Mouse (Mus musculus) ovary, postnatal 14 days (tissue): ENCODE data around the gene Vmn2r25.
"Not testable (repeated sequence)": the region's sequence is repeated elsewhere in the genome, so short reads cannot be mapped to it uniquely, and the experiment has no call there.

ENCODE experiments used
- DNase-seq: peaks from one replicate; pipeline ENCODE4 v3.0.0; 2022; ENCODE audit warnings: low spot score

The Vmn2r25 gene

GRCm38 (mm10) chr6:123853363-123853762 is at the start of gene Vmn2r25:
Vmn2r25 (minus strand) TSS chr6:123853463.
- DNase-seq, result not testable (repeated sequence)

- no peak for DNase-seq
Observed at GRCm38 (mm10) chr6:123819951-123820350, 33.3 kb downstream of the Vmn2r25 start.

DNA sequence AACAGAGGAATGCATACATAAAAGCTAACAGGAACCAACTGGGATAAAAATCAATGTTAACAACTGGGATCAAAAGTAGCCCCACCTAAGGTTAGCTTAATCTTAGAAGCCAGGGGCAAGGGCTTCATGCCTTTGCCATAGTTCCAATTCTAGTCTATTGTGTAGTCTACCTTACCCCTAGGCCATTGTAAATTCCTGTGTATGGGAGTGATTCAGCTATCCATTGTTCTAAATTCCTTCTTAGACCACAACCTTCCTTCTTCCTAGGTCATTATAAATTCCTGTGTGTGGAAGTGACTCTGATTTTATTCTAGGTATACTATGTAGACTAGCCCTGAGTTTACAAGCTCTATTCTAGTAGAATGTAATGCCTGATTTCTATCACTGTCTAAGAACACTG is 43.0 kb downstream of the Vmn2r25 start:
- DNase-seq, result not testable (repeated sequence)

DNA sequence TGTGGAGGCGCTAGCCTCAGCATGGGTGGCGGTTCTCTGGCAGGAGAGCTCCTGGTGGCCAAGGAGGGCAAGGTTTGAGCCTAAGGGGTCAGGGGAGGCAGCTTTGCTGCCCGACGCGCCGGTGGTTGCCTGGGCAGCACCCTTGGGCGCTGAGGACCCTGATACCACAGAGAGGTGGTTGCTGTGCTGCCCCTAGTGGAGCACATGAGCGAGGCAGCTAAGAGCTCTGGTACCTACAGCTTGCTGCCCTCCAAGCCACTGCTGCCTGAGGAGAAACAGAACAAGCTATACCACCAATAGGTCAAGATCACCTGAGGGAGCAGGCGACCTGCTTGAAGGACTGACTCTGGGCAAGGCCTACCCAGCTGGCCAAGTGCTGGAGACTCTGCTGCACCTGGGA is 59.5 kb downstream of the Vmn2r25 start:
- no peak for DNase-seq

DNA sequence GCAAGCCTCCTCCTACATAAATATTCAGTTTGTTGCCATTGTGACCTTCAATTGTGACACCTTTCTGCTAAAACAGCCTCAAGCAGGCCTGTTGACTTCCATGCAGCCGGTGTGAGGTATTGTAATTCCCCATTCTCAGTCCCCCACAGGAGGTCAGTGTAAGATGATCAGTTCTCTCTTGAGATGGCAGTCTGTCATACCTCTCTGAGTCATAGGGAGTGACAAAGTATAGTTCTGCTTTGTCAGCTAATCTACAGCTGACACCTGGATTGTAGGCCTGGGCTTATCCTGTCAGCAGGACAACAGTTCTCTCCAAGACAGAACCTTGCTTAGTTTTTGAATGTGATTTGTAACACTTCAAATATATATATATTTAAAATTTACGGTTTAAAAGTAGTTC is 68.4 kb downstream of the Vmn2r25 start:
- DNase-seq, result no peak

- DNase-seq, result no peak
Observed at GRCm38 (mm10) chr6:123778579-123778978, 74.7 kb downstream of the Vmn2r25 start, which contains the start of gene Vmn2r24. Vmn2r24 (plus strand) TSS chr6:123778879.
